Mouse (Mus musculus) urinary bladder, postnatal 0 days (tissue): ENCODE results near the gene S100b. TPM values are rescaled to one million over a fixed set of nuclear protein-coding genes. Genes with fewer than 3 reads are reported as not detected.

Source experiments
- microRNA counts: library from miRNA; unstranded; fragments of <30 nt; microRNA quantifications from one replicate; lab custom pipeline; 2016
- microRNA-seq: library from miRNA; unstranded; fragments of <30 nt; microRNA quantifications from one replicate; pipeline ENCODE4, GENCODE M21; 2016
- polyA plus RNA-seq: library from polyadenylated mRNA; unstranded; fragments of >200 nt; fragmentation: Nextera tagmentation; extraction: Ambion mirVana; gene quantifications from 2 replicates; pipeline ENCODE4 v1.2.1, GENCODE M21; 2015

S100b gene
- polyA plus RNA-seq = 1.5 and 1.9 TPM in 2 replicates

GRCm38 (mm10) chr10:76253536-76253935 is at the start of gene S100b:
TSS of gene S100b (plus strand) at chr10:76253853.

GRCm38 (mm10) chr10:76237341-76238225 is 16.1 kb upstream of the S100b start, which contains the start of gene Prmt2:
TSS of gene Prmt2 (minus strand) at chr10:76237865.

MicroRNAs within 50 kb of the gene (microRNA counts, 519-probe panel; counts per million panel counts)
- microRNA mmu-miR-678 (lab: Ali Mortazavi, UCI) = not detected

Small RNA genes lying within 50 kb of the gene (microRNA-seq; reads per million reads assigned to microRNA genes)
- not detected for gene Mir678

Other genes with a start within 250 kb of the S100b start
- 11.1 and 11.6 TPM in 2 replicates for gene Zfp280b, start 221.2 kb upstream of the S100b start, polyA plus RNA-seq
- not detected in 2 replicates for gene Slc5a4b, start 142.9 kb upstream of the S100b start, polyA plus RNA-seq
- gene Slc5a4a, start 106.4 kb upstream of the S100b start, polyA plus RNA-seq = not detected in 2 replicates
- 38.4 and 39.0 TPM in 2 replicates for gene Prmt2, start 16.0 kb upstream of the S100b start, polyA plus RNA-seq
- gene Dip2a, start 91.4 kb downstream of the S100b start, polyA plus RNA-seq = 7.4 TPM in 2 replicates
- not detected in 2 replicates for gene AC141477.1, start 186.6 kb downstream of the S100b start, polyA plus RNA-seq
- gene Pcnt, start 188.9 kb downstream of the S100b start, polyA plus RNA-seq = 3.7 and 5.2 TPM in 2 replicates
- not detected in 2 replicates for gene 2610028H24Rik, start 195.2 kb downstream of the S100b start, polyA plus RNA-seq
- gene Mcm3ap, start 215.1 kb downstream of the S100b start, polyA plus RNA-seq = 24.9 and 27.8 TPM in 2 replicates
- gene Ybey, start 215.3 kb downstream of the S100b start, polyA plus RNA-seq = 3.1 and 3.4 TPM in 2 replicates